Mouse (Mus musculus) kidney, adult 9 months (tissue): ENCODE results near the gene Hoxc5.

Experiments
- DNase-seq: peaks from one replicate; pipeline ENCODE4 v3.0.0; 2022

Hoxc5 gene

GRCm38 (mm10) chr15:102967312-102967510 is at the start of gene Hoxc5:
TSS of gene Hoxc5 (plus strand) at chr15:102967443.
- DNase-seq, result no peak

DNA sequence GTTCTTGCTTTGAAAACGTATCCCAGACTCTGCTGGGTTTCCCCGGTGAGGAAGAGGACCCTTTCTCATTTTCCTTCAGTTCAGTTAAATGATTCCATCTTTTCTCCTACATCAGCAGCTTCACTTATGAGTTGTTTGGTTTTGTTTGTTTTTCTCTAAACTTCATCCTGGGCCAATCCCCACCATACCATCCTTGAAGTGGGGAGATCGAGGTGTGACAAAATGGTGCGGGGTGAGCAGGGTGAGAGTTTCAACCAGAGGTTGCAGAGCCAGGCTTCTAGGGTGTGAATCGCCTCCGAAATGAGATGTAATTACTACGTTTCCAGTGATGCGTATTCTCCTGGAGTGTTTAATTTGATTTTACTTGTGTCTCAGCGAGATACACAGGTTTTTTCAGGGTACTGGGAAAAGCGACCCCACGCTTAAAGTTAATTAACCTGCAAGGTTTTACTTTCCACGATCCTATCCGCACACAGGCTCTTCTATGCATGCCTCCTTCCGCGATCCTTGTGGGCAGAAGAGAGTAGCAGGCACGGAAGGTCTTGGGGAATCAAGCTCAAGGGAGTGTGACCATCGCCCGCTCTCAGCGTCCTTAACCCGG is 49.2 kb upstream of the Hoxc5 start:
- DNase-seq, result no peak

DNA sequence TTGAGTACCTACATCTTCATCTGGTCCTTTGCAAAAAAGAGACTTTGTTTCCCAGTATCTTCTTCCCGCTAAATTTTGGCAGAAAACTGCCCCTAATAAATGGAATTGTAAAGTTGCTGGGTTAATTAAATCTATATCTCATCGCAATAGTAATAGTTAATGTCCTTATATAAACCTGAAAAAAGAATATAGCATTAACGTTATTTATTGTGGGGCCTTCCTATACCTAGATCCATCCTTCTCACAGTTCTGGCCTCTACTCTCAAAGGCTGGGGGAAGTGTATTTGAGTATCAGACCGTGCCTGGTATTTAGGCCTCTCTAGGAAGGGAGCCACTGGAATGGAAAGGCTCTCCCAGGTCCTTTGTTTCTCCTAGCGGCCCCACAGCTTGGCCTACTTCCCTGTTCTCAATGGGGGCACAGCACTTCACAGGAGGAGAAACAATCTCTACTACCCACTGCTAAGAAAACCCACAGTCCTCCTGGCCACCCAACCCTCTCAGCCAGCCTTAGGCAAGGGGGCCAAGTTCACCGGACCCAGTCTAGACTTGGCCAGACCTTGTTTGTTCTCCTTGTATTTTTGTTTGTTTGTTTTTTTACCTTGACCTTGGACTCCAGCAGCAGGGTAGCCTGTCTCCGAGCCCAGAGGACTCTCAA is 48.5 kb upstream of the Hoxc5 start:
- no peak for DNase-seq

- no peak for DNase-seq
These were observed 47.7 kb upstream of the Hoxc5 start for GRCm38 (mm10) chr15:102919336-102920180.

DNA sequence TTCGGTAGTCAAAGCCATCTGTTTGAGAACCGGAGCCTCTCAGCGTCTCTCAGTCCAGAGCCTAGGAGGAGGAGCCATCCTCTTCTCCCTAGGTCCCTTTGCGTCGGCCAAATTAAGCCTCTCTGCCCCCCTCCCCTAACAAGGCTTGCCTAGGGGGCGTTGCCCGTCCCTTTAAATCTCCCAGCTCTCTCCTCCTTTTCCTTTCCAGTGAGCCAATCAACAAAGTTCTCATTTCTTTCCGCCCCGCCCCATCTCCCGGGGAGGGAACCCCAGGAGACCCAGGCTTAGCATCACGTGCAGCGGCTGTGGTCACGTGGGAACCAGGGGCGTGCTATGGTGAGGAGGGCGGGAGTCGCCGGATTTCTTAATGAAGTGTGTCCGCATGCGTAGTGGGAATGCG is 46.6 kb upstream of the Hoxc5 start:
- peak; percentile 63 for DNase-seq

DNA sequence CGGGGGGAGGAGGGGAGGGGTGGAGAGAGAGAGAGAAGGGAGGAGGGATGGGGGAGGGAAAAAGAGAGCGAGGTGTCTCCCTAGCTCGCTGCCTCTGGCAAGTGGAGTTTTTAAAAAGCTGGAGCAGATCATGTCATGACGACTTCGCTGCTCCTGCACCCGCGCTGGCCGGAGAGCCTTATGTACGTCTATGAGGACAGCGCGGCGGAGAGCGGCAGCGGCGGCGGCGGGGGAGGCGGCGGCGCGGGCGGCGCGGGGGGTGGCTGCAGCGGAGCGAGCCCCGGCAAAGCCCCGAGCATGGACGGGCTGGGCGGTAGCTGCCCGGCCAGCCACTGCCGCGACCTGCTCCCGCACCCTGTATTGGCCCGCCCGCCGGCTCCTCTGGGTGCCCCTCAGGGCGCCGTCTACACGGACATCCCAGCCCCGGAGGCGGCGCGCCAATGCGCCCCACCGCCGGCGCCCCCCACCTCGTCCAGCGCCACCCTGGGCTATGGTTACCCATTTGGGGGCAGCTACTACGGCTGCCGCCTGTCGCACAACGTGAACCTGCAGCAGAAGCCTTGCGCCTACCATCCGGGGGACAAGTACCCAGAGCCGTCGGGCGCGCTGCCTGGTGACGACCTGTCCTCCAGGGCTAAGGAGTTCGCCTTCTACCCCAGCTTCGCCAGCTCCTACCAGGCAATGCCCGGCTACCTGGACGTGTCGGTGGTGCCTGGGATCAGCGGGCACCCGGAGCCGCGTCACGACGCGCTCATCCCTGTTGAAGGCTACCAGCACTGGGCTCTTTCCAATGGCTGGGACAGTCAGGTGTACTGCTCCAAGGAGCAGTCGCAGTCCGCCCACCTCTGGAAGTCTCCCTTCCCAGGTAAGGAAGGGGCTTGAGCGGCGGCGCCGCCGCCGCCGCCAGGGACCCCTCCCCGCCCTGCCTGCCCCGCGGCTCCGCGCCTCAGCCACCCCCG is 45.9 kb upstream of the Hoxc5 start, which contains the start of gene Hoxc13:
Hoxc13 (plus strand) TSS at position 51 of the 959 bp plus-strand sequence.
- DNase-seq, result no peak

DNA sequence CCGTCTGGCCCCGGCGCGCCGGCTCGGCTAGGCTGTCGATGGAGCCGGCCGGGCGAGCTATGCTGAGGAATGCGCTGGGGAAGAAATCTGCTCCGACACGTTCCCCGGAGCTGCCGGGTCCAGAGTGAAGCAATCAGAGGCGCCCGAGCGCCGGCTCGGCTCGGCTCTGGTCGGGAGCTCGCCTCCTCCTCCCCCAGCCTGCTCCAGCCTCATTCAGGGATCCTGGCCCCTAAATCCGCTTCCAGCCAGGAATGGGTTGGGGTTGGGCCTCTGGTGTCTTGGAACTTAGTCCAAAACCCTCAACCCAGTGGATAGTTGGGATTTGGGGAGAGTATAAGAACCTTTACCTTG is 45.3 kb upstream of the Hoxc5 start:
- DNase-seq, result no peak

DNA sequence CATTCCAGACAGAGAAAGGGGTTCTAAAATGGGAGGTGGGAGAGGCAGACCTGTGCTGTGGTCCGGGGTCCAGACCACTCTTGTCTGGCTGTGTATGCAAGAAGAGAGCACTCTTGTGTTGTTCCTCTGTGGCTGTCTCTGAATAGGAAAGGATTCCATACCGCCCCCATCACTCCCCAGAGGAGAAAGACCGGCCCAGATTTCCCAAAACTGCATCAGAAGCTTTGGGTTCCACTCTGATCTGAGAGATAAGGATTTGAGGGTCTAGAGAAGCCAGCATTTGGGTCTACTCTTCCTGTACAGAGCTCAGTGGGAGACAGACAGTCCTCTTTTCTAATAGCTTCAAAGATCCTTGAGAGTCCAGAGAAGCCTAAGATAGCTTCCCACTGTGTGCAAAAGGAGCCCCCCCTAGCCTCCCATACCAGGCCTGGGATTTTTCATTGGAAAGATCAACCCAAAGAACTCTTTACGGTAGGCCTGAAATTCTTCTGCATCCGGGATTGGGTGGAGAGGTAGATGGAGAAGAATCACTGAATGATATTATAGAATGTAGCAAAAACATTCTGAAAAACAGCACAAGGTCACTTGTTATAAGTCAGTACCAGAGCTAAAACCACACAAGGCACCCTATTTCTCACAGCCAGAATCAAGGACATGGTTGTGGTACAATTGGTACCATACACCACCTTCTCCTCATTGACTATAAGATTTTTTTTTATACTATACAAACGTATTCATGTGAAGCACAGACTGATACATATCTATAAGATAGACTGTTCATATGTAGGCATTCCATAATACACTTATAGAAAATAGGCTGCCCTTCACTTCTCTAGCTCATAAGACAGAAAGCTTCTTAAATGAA is 44.4 kb upstream of the Hoxc5 start:
- DNase-seq, result no peak

GRCm38 (mm10) chr15:102927032-102927645 is 40.1 kb upstream of the Hoxc5 start:
- no peak for DNase-seq

GRCm38 (mm10) chr15:102931706-102932358 is 35.4 kb upstream of the Hoxc5 start:
- no peak for DNase-seq

GRCm38 (mm10) chr15:102934438-102934837 is 32.8 kb upstream of the Hoxc5 start:
- no peak for DNase-seq

- DNase-seq, result no peak
These were observed 32.3 kb upstream of the Hoxc5 start for GRCm38 (mm10) chr15:102934897-102935296.

GRCm38 (mm10) chr15:102936279-102936972 is 30.8 kb upstream of the Hoxc5 start, which contains the start of gene Hoxc12:
TSS of gene Hoxc12 (plus strand) at chr15:102936757.
- DNase-seq, result no peak

GRCm38 (mm10) chr15:102937036-102937666 is 30.1 kb upstream of the Hoxc5 start:
- no peak for DNase-seq

- no peak for DNase-seq
These were observed 27.7 kb upstream of the Hoxc5 start for GRCm38 (mm10) chr15:102939256-102940155.

GRCm38 (mm10) chr15:102942739-102943467 is 24.3 kb upstream of the Hoxc5 start:
- no peak for DNase-seq

DNA sequence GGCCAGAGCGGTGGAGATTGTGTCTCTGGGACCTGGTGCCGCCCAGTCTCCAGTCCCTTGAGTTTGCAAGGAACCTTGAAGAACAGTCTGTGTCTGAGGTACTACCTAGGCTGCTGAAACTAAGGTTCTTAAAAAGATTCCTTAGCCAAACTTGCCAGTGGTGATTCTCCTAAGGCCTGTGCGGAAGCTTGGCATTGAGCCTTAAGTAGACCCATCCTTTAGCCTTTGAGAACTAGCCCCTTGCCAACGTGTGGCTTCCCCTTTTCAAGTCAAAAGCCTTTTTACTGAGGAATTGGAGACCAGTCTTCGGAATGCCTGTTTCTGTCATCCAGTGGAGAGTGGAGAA is 23.8 kb upstream of the Hoxc5 start:
- DNase-seq, result no peak
